Mouse (Mus musculus) kidney, postnatal 0 days (tissue): Measurements from ENCODE around the gene Pate3. TPM values are rescaled to one million over a fixed set of nuclear protein-coding genes. Genes with fewer than 3 reads are reported as not detected.
"Not testable (repeated sequence)": the region's sequence is repeated elsewhere in the genome, so short reads cannot be mapped to it uniquely, and the experiment has no call there.

ENCODE experiments used
- ATAC-seq: fragments of 200-750 bp; cut with Nextera tagmentation; replicated peaks from 2 replicates; pipeline ENCODE4 v1.8.0; 2017; ENCODE audit warnings: low read depth, moderate number of reproducible peaks, moderate TSS enrichment, moderate library complexity; ENCODE audit not compliant: low FRiP score
- DNase-seq: peaks from one replicate; pipeline ENCODE4 v3.0.0-alpha.2; 2016; ENCODE audit warnings: low spot score
- H3K27ac ChIP-seq: fragments of 300-500 bp; sonication (generic); 2 replicates; pipeline ENCODE4 v1.5.1; 2014; ENCODE audit warnings: mild to moderate bottlenecking
- H3K27me3 ChIP-seq: fragments of 300-500 bp; sonication (generic); 2 replicates; pipeline ENCODE4 v1.6.1; 2014; ENCODE audit warnings: low read length, mixed read lengths; ENCODE audit not compliant: insufficient read depth
- H3K36me3 ChIP-seq: fragments of 300-500 bp; sonication (generic); 2 replicates; pipeline ENCODE4 v1.6.1; 2014; ENCODE audit warnings: low read length, mixed read lengths; ENCODE audit not compliant: insufficient read depth
- H3K4me1 ChIP-seq: fragments of 300-500 bp; sonication (generic); replicated peaks from 2 replicates; pipeline ENCODE4 v1.6.1; 2014; ENCODE audit warnings: antibody characterized with exemption, low read length, mixed read lengths; ENCODE audit not compliant: insufficient read depth
- H3K4me2 ChIP-seq: fragments of 300-500 bp; sonication (generic); 2 replicates; pipeline ENCODE4 v1.6.1; 2014; ENCODE audit warnings: mild to moderate bottlenecking, low read length, moderate library complexity, mixed read lengths
- H3K4me3 ChIP-seq: fragments of 300-500 bp; sonication (generic); replicated peaks from 2 replicates; pipeline ENCODE4 v1.5.1; 2014; ENCODE audit warnings: low read depth, low read length
- H3K9ac ChIP-seq: fragments of 300-500 bp; sonication (generic); 2 replicates; pipeline ENCODE4 v1.6.1; 2014; ENCODE audit warnings: low read depth, low read length
- H3K9me3 ChIP-seq: fragments of 300-500 bp; sonication (generic); replicated peaks from 2 replicates; pipeline ENCODE4 v1.6.1; 2016; ENCODE audit warnings: low read length, inconsistent platforms, mixed read lengths
- CTCF ChIP-seq: IDR thresholded peaks from 2 replicates; pipeline ENCODE4 v1.5.1; 2016; ENCODE audit warnings: antibody characterized with exemption, low read depth, mild to moderate bottlenecking, moderate library complexity
- WGBS: fragments of 180-500 bp; shearing (Covaris S2); extraction: QIAGEN DNeasy Blood & Tissue Kit; methylation state at CpG from one replicate; pipeline ENCODE4 v1.1.7; 2014; 5-methylcytosine and 5-hydroxymethylcytosine counted together
- polyA plus RNA-seq: library from polyadenylated mRNA; unstranded; fragments of >200 nt; fragmentation: Nextera tagmentation; extraction: Ambion mirVana; gene quantifications from 2 replicates; pipeline ENCODE4 v1.2.1, GENCODE M21; 2015

The Pate3 gene
- polyA plus RNA-seq = not detected in 2 replicates

GRCm38 (mm10) chr9:35648102-35648501, at the start of gene Pate3:
Gene Pate3, minus strand, starts transcription at chr9:35648202.
- no peaks in the 10 kb centered on the region for H3K36me3 ChIP-seq
- no peak within 1 kb of the TSS for H3K9ac ChIP-seq
- ATAC-seq (no peak), DNase-seq (no peak)
- H3K27ac ChIP-seq = no peak within 1 kb of the TSS
- H3K9me3 ChIP-seq = no peaks in the 10 kb centered on the region
- no peak for TF ChIP-seq CTCF
- H3K27me3 ChIP-seq = no peaks in the 10 kb centered on the region
- no peak within 1 kb of the TSS for H3K4me2 ChIP-seq
- H3K4me1 ChIP-seq = no peaks in the 10 kb centered on the region
- 78% methylated on average over 1 of the region's 1 CpGs for WGBS
- H3K4me3 ChIP-seq = no peak within 1 kb of the TSS

GRCm38 (mm10) chr9:35691924-35692323, 43.9 kb upstream of the Pate3 start:
- ATAC-seq (no peak), DNase-seq (no peak)
- H3K36me3 ChIP-seq = no peaks in the 10 kb centered on the region
- no peaks in the 10 kb centered on the region for H3K4me1 ChIP-seq
- H3K27ac ChIP-seq = no peak overlapping the region
- no peaks in the 10 kb centered on the region for H3K9me3 ChIP-seq
- no peak for TF ChIP-seq CTCF
- no peak overlapping the region for H3K4me2 ChIP-seq
- no peaks in the 10 kb centered on the region for H3K27me3 ChIP-seq
- H3K9ac ChIP-seq = no peak overlapping the region
- no peak overlapping the region for H3K4me3 ChIP-seq

DNA sequence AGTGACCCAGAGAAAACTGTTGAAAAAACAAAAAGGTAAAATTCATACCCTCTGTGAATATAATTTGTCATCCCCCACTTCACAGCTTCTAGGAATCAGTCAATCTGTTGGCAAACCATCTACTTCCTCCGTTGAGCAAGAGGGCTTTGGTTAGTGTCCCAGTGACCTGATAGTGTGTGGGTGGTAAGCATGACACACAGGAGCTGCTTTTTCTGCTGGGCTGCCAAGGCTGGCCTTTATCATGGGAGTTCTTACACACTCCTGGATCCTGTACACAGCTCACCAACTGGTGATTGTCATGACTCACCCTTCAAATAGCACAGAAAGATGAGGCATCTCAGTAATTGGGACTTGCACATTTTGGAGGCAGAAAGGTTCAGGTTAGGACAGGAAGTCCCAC, 39.0 kb upstream of the Pate3 start, which contains the start of gene Pate1:
Gene Pate1, minus strand, starts transcription at position 378 of the 400 bp plus-strand sequence.
- Histone ChIP-seq H3K27me3 (no peaks in the 10 kb centered on the region), H3K9ac (no peak within 1 kb of the TSS), H3K4me3 (no peak within 1 kb of the TSS), H3K4me1 (no peaks in the 10 kb centered on the region), H3K27ac (no peak within 1 kb of the TSS), H3K36me3 (no peaks in the 10 kb centered on the region), H3K9me3 (no peaks in the 10 kb centered on the region), H3K4me2 (no peak within 1 kb of the TSS)
- no peak for TF ChIP-seq CTCF
- 36% methylated on average over 1 of the region's 1 CpGs for WGBS
- ATAC-seq (no peak), DNase-seq (no peak)

DNA sequence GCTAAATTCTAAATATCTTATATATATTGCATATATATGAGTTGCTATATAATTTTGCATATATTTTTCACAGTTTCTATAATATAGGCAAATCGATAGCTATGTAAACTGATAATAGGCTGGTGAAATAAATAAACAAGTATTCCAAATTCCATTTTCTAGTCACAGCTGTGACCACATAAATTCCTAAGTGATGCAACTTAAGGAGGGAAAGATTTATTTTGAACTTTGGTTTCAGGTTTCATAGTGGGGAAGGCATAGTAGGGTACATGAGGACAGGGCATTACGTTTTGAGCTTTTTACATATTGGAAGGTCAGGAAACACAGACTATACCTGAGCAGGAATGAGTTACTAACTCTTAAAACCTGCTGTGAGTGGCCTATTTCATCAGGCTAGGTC, 25.6 kb upstream of the Pate3 start:
- Histone ChIP-seq H3K4me3 (no peak overlapping the region), H3K4me1 (no peaks in the 10 kb centered on the region), H3K4me2 (no peak overlapping the region), H3K9me3 (no peaks in the 10 kb centered on the region), H3K9ac (no peak overlapping the region), H3K27me3 (no peaks in the 10 kb centered on the region), H3K36me3 (no peaks in the 10 kb centered on the region), H3K27ac (no peak overlapping the region)
- ATAC-seq = no peak
- 73% methylated on average over 2 of the region's 2 CpGs for WGBS
- no peak for DNase-seq
- TF ChIP-seq CTCF = no peak

DNA sequence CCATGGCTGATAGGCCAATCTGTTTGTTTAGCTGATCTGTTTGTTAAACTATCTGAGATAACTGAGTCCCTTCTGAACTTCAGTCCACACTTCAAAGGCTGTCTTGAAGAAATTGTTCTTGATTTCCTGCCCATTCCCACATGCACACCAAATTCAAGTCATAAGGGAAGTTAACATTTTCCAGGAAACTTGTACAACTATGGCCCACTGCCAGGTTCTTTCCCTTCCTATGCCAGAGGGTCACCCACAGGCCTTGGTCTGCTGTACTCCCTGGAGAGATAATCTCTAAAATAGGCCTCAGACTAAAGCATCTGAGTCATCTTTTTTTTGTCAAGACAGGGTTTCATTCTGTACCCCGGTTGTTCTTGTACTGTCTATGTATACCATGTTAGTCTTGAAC, 15.0 kb downstream of the Pate3 start:
- DNase-seq (no peak), ATAC-seq (no peak)
- H3K4me2 ChIP-seq = no peak overlapping the region
- no peaks in the 10 kb centered on the region for H3K4me1 ChIP-seq
- no peak overlapping the region for H3K4me3 ChIP-seq
- no peak for TF ChIP-seq CTCF
- no peaks in the 10 kb centered on the region for H3K27me3 ChIP-seq
- H3K36me3 ChIP-seq = no peaks in the 10 kb centered on the region
- WGBS = 91% methylated on average over 1 of the region's 1 CpGs
- no peak overlapping the region for H3K9ac ChIP-seq
- H3K27ac ChIP-seq = no peak overlapping the region
- H3K9me3 ChIP-seq = no peaks in the 10 kb centered on the region

DNA sequence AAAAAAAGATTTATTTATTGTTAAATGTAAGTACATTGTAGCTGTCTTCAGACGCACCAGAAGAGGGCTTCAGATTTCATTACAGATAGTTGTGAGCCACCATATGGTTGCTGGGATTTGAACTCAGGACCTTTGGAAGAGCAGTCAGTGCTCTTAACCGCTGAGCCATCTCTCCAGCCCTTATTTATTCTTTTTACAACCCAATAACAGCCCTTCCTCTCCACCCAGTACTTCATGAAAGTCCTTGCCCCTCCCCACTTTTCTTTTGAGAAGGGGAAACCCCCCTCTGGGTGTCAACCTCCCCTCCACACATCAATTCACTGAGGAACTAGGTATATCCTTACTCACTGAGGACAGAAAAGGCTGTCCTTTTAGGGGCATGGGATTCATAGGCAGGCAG, 31.2 kb downstream of the Pate3 start:
- not testable (repeated sequence) for H3K36me3 ChIP-seq, H3K4me3 ChIP-seq, H3K27me3 ChIP-seq, H3K9ac ChIP-seq, DNase-seq, H3K27ac ChIP-seq, H3K4me1 ChIP-seq, ATAC-seq, H3K9me3 ChIP-seq, H3K4me2 ChIP-seq
- 61% methylated on average over 2 of the region's 2 CpGs for WGBS

DNA sequence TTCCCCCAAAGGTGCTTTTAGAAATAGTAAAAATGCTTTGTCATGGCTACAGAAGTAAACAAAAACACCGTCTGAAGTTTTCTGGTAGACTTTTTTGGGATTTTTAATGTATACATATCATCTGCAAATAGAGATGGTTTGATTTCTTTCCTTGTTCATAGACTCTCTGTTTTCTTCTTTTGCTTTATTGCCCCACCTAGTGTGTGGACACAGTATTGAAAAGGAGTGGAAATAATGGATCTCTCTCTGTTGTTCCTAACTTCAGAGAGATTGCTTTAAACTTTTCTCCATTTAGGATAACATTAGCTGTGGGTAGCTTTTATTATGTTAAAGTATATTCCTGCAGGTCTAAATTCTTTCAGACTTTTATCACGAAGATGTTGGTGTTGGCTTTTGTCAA, 34.0 kb downstream of the Pate3 start:
- no peaks in the 10 kb centered on the region for H3K36me3 ChIP-seq
- no peak for ATAC-seq
- TF ChIP-seq CTCF = peak; percentile 63
- no peak overlapping the region for H3K4me2 ChIP-seq
- H3K9ac ChIP-seq = no peak overlapping the region
- no peaks in the 10 kb centered on the region for H3K27me3 ChIP-seq
- H3K27ac ChIP-seq = no peak overlapping the region
- H3K4me1 ChIP-seq = no peaks in the 10 kb centered on the region
- H3K4me3 ChIP-seq = no peak overlapping the region
- H3K9me3 ChIP-seq = no peaks in the 10 kb centered on the region
- DNase-seq = peak; percentile 13
- 18% methylated on average over 2 of the region's 2 CpGs for WGBS
